Mouse (Mus musculus): ENCODE measurements around the gene Rfx7.

DNA sequence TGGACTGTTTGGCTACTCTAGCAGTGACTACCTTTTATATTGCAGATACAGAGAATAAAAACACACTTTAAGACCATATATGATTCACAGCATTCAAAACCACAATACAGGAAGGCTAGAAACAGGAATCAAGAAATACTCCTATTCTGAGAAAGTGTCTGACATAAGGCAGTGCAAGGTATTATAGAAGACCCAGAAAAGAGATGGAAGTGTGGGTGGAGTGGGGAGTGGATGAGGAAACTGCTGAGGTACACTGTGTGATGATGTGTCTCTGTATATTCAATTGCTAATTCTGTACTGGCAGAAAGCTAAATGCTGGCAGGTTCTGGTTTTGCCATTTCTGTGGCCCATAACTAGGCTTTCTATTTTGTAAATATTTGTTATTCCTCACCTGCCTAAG is 11.2 kb upstream of the Rfx7 start:
- no peak for TF ChIP-seq POLR2A (IDR thresholded peaks at IDR 0.05; ENCODE audit: control insufficient read depth, extremely low read depth, insufficient read depth, low read length, poor library complexity)
- no peak for TF ChIP-seq CTCF (IDR thresholded peaks at IDR 0.05; ENCODE audit: borderline replicate concordance, control insufficient read depth, extremely low read depth, insufficient read depth, low read length, poor library complexity)

Measured in thymus, adult 2 months (tissue).